Mouse (Mus musculus): ENCODE results near the gene Tmem254b. TPM values are rescaled to one million over a fixed set of nuclear protein-coding genes. Genes with fewer than 3 reads are reported as not detected.
"Not testable (repeated sequence)": the region's sequence is repeated elsewhere in the genome, so short reads cannot be mapped to it uniquely, and the experiment has no call there.

Tmem254b gene
- polyA plus RNA-seq, 1 experiment from 2014 or later: 19.2 TPM

GRCm38 (mm10) chr14:26182380-26182779, 24.5 kb downstream of the Tmem254b start, which contains the start of gene Plac9b:
Plac9b (minus strand) TSS chr14:26182480.
- not testable (repeated sequence) for H3K9me3 ChIP-seq (ENCODE audit: control insufficient read depth, low read length); H3K36me3 ChIP-seq (ENCODE audit: control insufficient read depth, insufficient read depth, low read length); H3K9ac ChIP-seq (ENCODE audit: low read length); H3K4me1 ChIP-seq (ENCODE audit: control insufficient read depth in 2 of 2, insufficient read depth in 2 of 2, low read length in 2 of 2); H3K4me2 ChIP-seq (ENCODE audit: low read length); ATAC-seq (ENCODE audit: insufficient number of reproducible peaks, insufficient read depth, low FRiP score, low read depth); H3K4me3 ChIP-seq (ENCODE audit: control insufficient read depth in 1 of 2, insufficient read depth in 1 of 2, low read depth in 1 of 2, low read length in 2 of 2); H3K27ac ChIP-seq (replicated peaks in 1 of 2; ENCODE audit: control insufficient read depth in 1 of 2, insufficient read depth in 1 of 2, low read depth in 2 of 2, low read length in 2 of 2); H3K27me3 ChIP-seq (ENCODE audit: control insufficient read depth, insufficient read depth, low read length)
- WGBS: no CpG with 5 or more reads among the region's 10 CpGs

- H3K9ac ChIP-seq (ENCODE audit: low read length); H3K4me3 ChIP-seq (ENCODE audit: control insufficient read depth in 1 of 2, insufficient read depth in 1 of 2, low read depth in 1 of 2, low read length in 2 of 2); H3K4me2 ChIP-seq (ENCODE audit: low read length); H3K9me3 ChIP-seq (ENCODE audit: control insufficient read depth, low read length); ATAC-seq (ENCODE audit: insufficient number of reproducible peaks, insufficient read depth, low FRiP score, low read depth); H3K4me1 ChIP-seq (ENCODE audit: control insufficient read depth in 2 of 2, insufficient read depth in 2 of 2, low read length in 2 of 2); H3K27me3 ChIP-seq (ENCODE audit: control insufficient read depth, insufficient read depth, low read length); H3K36me3 ChIP-seq (ENCODE audit: control insufficient read depth, insufficient read depth, low read length); H3K27ac ChIP-seq (replicated peaks in 1 of 2; ENCODE audit: control insufficient read depth in 1 of 2, insufficient read depth in 1 of 2, low read depth in 2 of 2, low read length in 2 of 2): not testable (repeated sequence)
- WGBS: no CpG with 5 or more reads among the region's 10 CpGs
These were observed 25.2 kb downstream of the Tmem254b start for GRCm38 (mm10) chr14:26181660-26182059.

GRCm38 (mm10) chr14:26175028-26175427, 31.8 kb downstream of the Tmem254b start:
- not testable (repeated sequence) for H3K36me3 ChIP-seq (ENCODE audit: control insufficient read depth, insufficient read depth, low read length); H3K4me1 ChIP-seq (ENCODE audit: control insufficient read depth in 2 of 2, insufficient read depth in 2 of 2, low read length in 2 of 2); H3K9me3 ChIP-seq (ENCODE audit: control insufficient read depth, low read length); H3K4me2 ChIP-seq (ENCODE audit: low read length); H3K27ac ChIP-seq (replicated peaks in 1 of 2; ENCODE audit: control insufficient read depth in 1 of 2, insufficient read depth in 1 of 2, low read depth in 2 of 2, low read length in 2 of 2); ATAC-seq (ENCODE audit: insufficient number of reproducible peaks, insufficient read depth, low FRiP score, low read depth); H3K9ac ChIP-seq (ENCODE audit: low read length); H3K4me3 ChIP-seq (ENCODE audit: control insufficient read depth in 1 of 2, insufficient read depth in 1 of 2, low read depth in 1 of 2, low read length in 2 of 2); H3K27me3 ChIP-seq (ENCODE audit: control insufficient read depth, insufficient read depth, low read length)
- no CpG with 5 or more reads among the region's 6 CpGs for WGBS

- not testable (repeated sequence) for ATAC-seq (ENCODE audit: insufficient number of reproducible peaks, insufficient read depth, low FRiP score, low read depth); H3K36me3 ChIP-seq (ENCODE audit: control insufficient read depth, insufficient read depth, low read length); H3K4me2 ChIP-seq (ENCODE audit: low read length); H3K27ac ChIP-seq (replicated peaks in 1 of 2; ENCODE audit: control insufficient read depth in 1 of 2, insufficient read depth in 1 of 2, low read depth in 2 of 2, low read length in 2 of 2); H3K9me3 ChIP-seq (ENCODE audit: control insufficient read depth, low read length); H3K4me1 ChIP-seq (ENCODE audit: control insufficient read depth in 2 of 2, insufficient read depth in 2 of 2, low read length in 2 of 2); H3K9ac ChIP-seq (ENCODE audit: low read length); H3K27me3 ChIP-seq (ENCODE audit: control insufficient read depth, insufficient read depth, low read length); H3K4me3 ChIP-seq (ENCODE audit: control insufficient read depth in 1 of 2, insufficient read depth in 1 of 2, low read depth in 1 of 2, low read length in 2 of 2)
- no CpG with 5 or more reads among the region's 3 CpGs for WGBS
These were observed 32.9 kb downstream of the Tmem254b start for GRCm38 (mm10) chr14:26173955-26174354.

- not testable (repeated sequence) for H3K9ac ChIP-seq (ENCODE audit: low read length); ATAC-seq (ENCODE audit: insufficient number of reproducible peaks, insufficient read depth, low FRiP score, low read depth); H3K36me3 ChIP-seq (ENCODE audit: control insufficient read depth, insufficient read depth, low read length); H3K27me3 ChIP-seq (ENCODE audit: control insufficient read depth, insufficient read depth, low read length); H3K4me2 ChIP-seq (ENCODE audit: low read length); H3K9me3 ChIP-seq (ENCODE audit: control insufficient read depth, low read length); H3K4me3 ChIP-seq (ENCODE audit: control insufficient read depth in 1 of 2, insufficient read depth in 1 of 2, low read depth in 1 of 2, low read length in 2 of 2); H3K27ac ChIP-seq (replicated peaks in 1 of 2; ENCODE audit: control insufficient read depth in 1 of 2, insufficient read depth in 1 of 2, low read depth in 2 of 2, low read length in 2 of 2); H3K4me1 ChIP-seq (ENCODE audit: control insufficient read depth in 2 of 2, insufficient read depth in 2 of 2, low read length in 2 of 2)
- no CpG with 5 or more reads among the region's 12 CpGs for WGBS
These were observed 41.6 kb downstream of the Tmem254b start for GRCm38 (mm10) chr14:26165266-26165665.

GRCm38 (mm10) chr14:26162423-26162822, 44.4 kb downstream of the Tmem254b start:
- no CpG with 5 or more reads among the region's 5 CpGs for WGBS

GRCm38 (mm10) chr14:26161156-26161555, 45.7 kb downstream of the Tmem254b start:
- ATAC-seq (ENCODE audit: insufficient number of reproducible peaks, insufficient read depth, low FRiP score, low read depth); H3K9me3 ChIP-seq (ENCODE audit: control insufficient read depth, low read length); H3K27ac ChIP-seq (replicated peaks in 1 of 2; ENCODE audit: control insufficient read depth in 1 of 2, insufficient read depth in 1 of 2, low read depth in 2 of 2, low read length in 2 of 2); H3K9ac ChIP-seq (ENCODE audit: low read length); H3K4me1 ChIP-seq (ENCODE audit: control insufficient read depth in 2 of 2, insufficient read depth in 2 of 2, low read length in 2 of 2); H3K36me3 ChIP-seq (ENCODE audit: control insufficient read depth, insufficient read depth, low read length); H3K4me3 ChIP-seq (ENCODE audit: control insufficient read depth in 1 of 2, insufficient read depth in 1 of 2, low read depth in 1 of 2, low read length in 2 of 2); H3K27me3 ChIP-seq (ENCODE audit: control insufficient read depth, insufficient read depth, low read length); H3K4me2 ChIP-seq (ENCODE audit: low read length): not testable (repeated sequence)
- WGBS: no CpG with 5 or more reads among the region's 9 CpGs

More at GRCm38 (mm10) chr14:26162423-26162822, 44.4 kb downstream of the Tmem254b start:
- H3K27me3 ChIP-seq (ENCODE audit: control insufficient read depth, insufficient read depth, low read length); H3K4me1 ChIP-seq (ENCODE audit: control insufficient read depth in 2 of 2, insufficient read depth in 2 of 2, low read length in 2 of 2); H3K4me3 ChIP-seq (ENCODE audit: control insufficient read depth in 1 of 2, insufficient read depth in 1 of 2, low read depth in 1 of 2, low read length in 2 of 2); H3K27ac ChIP-seq (replicated peaks in 1 of 2; ENCODE audit: control insufficient read depth in 1 of 2, insufficient read depth in 1 of 2, low read depth in 2 of 2, low read length in 2 of 2); H3K36me3 ChIP-seq (ENCODE audit: control insufficient read depth, insufficient read depth, low read length); H3K9ac ChIP-seq (ENCODE audit: low read length); H3K9me3 ChIP-seq (ENCODE audit: control insufficient read depth, low read length); H3K4me2 ChIP-seq (ENCODE audit: low read length): not testable (repeated sequence)
- ATAC-seq (ENCODE audit: insufficient number of reproducible peaks, insufficient read depth, low FRiP score, low read depth): peak; percentile 68; the same call in 1 of the 2 replicates

GRCm38 (mm10) chr14:26156032-26156431, 50.8 kb downstream of the Tmem254b start:
- not testable (repeated sequence) for H3K9ac ChIP-seq (ENCODE audit: low read length); ATAC-seq (ENCODE audit: insufficient number of reproducible peaks, insufficient read depth, low FRiP score, low read depth); H3K27me3 ChIP-seq (ENCODE audit: control insufficient read depth, insufficient read depth, low read length); H3K36me3 ChIP-seq (ENCODE audit: control insufficient read depth, insufficient read depth, low read length); H3K4me3 ChIP-seq (ENCODE audit: control insufficient read depth in 1 of 2, insufficient read depth in 1 of 2, low read depth in 1 of 2, low read length in 2 of 2); H3K4me1 ChIP-seq (ENCODE audit: control insufficient read depth in 2 of 2, insufficient read depth in 2 of 2, low read length in 2 of 2); H3K9me3 ChIP-seq (ENCODE audit: control insufficient read depth, low read length); H3K4me2 ChIP-seq (ENCODE audit: low read length); H3K27ac ChIP-seq (replicated peaks in 1 of 2; ENCODE audit: control insufficient read depth in 1 of 2, insufficient read depth in 1 of 2, low read depth in 2 of 2, low read length in 2 of 2)
- WGBS: no CpG with 5 or more reads among the region's 7 CpGs

Data from heart, embryonic 14.5 days (tissue).